Mouse (Mus musculus): Measurements from ENCODE around the gene Gm3298. TPM values are rescaled to one million over a fixed set of nuclear protein-coding genes. Genes with fewer than 3 reads are reported as not detected.

Gene Gm3298
- not detected for total RNA-seq (2023)

DNA sequence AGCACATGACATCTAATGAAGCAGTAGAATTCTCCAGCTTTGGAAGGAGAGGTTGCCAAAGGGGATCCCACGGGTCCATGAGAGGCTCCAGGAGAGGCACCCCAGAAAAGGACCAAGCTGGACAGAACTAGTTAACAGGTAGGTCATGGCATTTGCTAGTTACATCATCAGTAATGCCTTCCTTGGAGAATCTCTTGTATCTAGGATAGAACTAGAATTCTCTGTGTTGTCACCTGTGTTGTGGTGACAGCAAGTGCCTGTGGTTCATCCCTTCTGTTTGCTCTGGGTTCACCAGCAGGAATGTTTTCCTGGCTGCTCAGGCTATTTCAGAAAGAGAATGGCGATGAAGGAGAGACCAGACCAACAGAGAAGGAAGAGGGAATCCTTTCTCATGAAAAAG is at the start of gene Gm3298:
Gene Gm3298 (plus strand): TSS at position 301 of the 400 bp plus-strand sequence.

GRCm38 (mm10) chr14:4983635-4984034 is 32.1 kb upstream of the Gm3298 start, which contains the start of gene Gm8297:
Gene Gm8297, plus strand, starts transcription at chr14:4983935.

GRCm38 (mm10) chr14:5050329-5050728 is 34.6 kb downstream of the Gm3298 start, which contains the start of gene 4930555G01Rik:
Gene 4930555G01Rik, plus strand, starts transcription at chr14:5050629.

Other genes with a start within 250 kb of the Gm3298 start
- gene Gm9602, start 239.6 kb upstream of the Gm3298 start, total RNA-seq (2023), result not detected
- gene Gm3269, start 177.8 kb upstream of the Gm3298 start, total RNA-seq (2023), result not detected
- not detected for gene Gm3264, start 160.3 kb upstream of the Gm3298 start, total RNA-seq (2023)
- gene Gm3278, start 123.5 kb upstream of the Gm3298 start, total RNA-seq (2023), result not detected
- not detected for gene Gm8297, start 32.0 kb upstream of the Gm3298 start, total RNA-seq (2023)
- not detected for gene 4930555G01Rik, start 34.7 kb downstream of the Gm3298 start, total RNA-seq (2023)
- gene Gm8281, start 55.1 kb downstream of the Gm3298 start, total RNA-seq (2023), result not detected
- gene Gm8279, start 115.6 kb downstream of the Gm3298 start, total RNA-seq (2023), result not detected
- not detected for gene Gm3317, start 148.6 kb downstream of the Gm3298 start, total RNA-seq (2023)
- gene Gm8271, start 169.9 kb downstream of the Gm3298 start, total RNA-seq (2023), result not detected
- gene Gm3526, start 244.7 kb downstream of the Gm3298 start, total RNA-seq (2023), result not detected